In genomic region chr3:88002291-88002976, GRCm38 (mm10) we compare ENCODE assay signal across 9 mouse cellular contexts. TPM values are rescaled to one million over a fixed set of nuclear protein-coding genes. Genes with fewer than 3 reads are reported as not detected.
DNase-seq lines count a peak whose midpoint lies in the region; TF ChIP-seq lines count a peak whose summit lies in the region.
"Had no signal": no experiment of that assay in that cellular context is flagged by ENCODE, and none has a peak within 500 bp of the region (broad histone marks: within the 10 kb centered on the region; RNA-seq: fewer than 3 reads in every experiment).

No protein-coding gene starts in this region.

- no peaks in the 10 kb centered on the region for H3K36me3 ChIP-seq in thymus, adult 2 months (ENCODE audit: control insufficient read depth, insufficient read depth, low read length)

- H3K27me3 ChIP-seq in thymus, adult 2 months (ENCODE audit: control insufficient read depth, insufficient read depth, low read length) = peaks cover 26% of the 10 kb centered on the region

- TF ChIP-seq CTCF in gastrocnemius, adult 2 months (IDR thresholded peaks at IDR 0.05) = no peak
- 0 out of 2 replicates have a peak, but pooled peaks have one; percentile 9 for TF ChIP-seq CTCF in thymus, adult 2 months (IDR thresholded peaks at IDR 0.05; ENCODE audit: borderline replicate concordance, control insufficient read depth, extremely low read depth, insufficient read depth, low read length, poor library complexity)

- H3K4me3 ChIP-seq in gastrocnemius, adult 2 months = no peak overlapping the region
- no peak overlapping the region for H3K4me3 ChIP-seq in thymus, adult 2 months (ENCODE audit: control insufficient read depth, insufficient read depth, low read length)

- 0 out of 2 replicates have a peak, but pooled peaks cover 4% of the 10 kb centered on the region for H3K4me1 ChIP-seq in thymus, adult 2 months (replicated peaks; ENCODE audit: control insufficient read depth, insufficient read depth, low read length)

- H3K27ac ChIP-seq in gastrocnemius, adult 2 months = no peak overlapping the region
- H3K27ac ChIP-seq in thymus, adult 2 months (ENCODE audit: control insufficient read depth, insufficient read depth, low read length) = no peak overlapping the region

- intact Hi-C loops in gastrocnemius, adult 2 months (cut with DNase I) = no loop called here

- peak; percentile 63 for DNase-seq in gastrocnemius, adult 2 months
- no peak for DNase-seq in gastrocnemius, adult 18-20 months (ENCODE audit: low spot score)
- no peak for DNase-seq in thymus, adult 2 months
- no peak for DNase-seq in thymus, adult 18-20 months
- peak; percentile 54 for DNase-seq in lung, postnatal 10 days
- no peak for DNase-seq in Muller cell, postnatal 12 days (ENCODE audit: inconsistent ontology term)
- DNase-seq in gastrocnemius, postnatal 25 days = no peak
- DNase-seq in cerebellum, adult 8-10 months = no peak

- WGBS in thymus, adult 2 months = 9% methylated on average over 17 of the region's 17 CpGs

- TF ChIP-seq POLR2A in thymus, adult 2 months (IDR thresholded peaks at IDR 0.05; ENCODE audit: control insufficient read depth, extremely low read depth, insufficient read depth, low read length, poor library complexity) = no peak

RNA-seq across cellular contexts. Expression of gene Bcan, which starts 2.4 kb away (rescaled TPM):
- total RNA-seq in gastrocnemius, adult 2 months (2021) = not detected
- not detected for total RNA-seq in gastrocnemius, adult 18-20 months (2021)
- polyA plus RNA-seq in thymus, adult 2 months (2012; rRNA removed) = 0.23 and 0.54 TPM in 2 replicates
- total RNA-seq in gastrocnemius, postnatal 25 days (2021) = not detected

RNA-seq across cellular contexts. Expression of gene Hapln2, which starts 24.9 kb away (rescaled TPM):
- total RNA-seq in gastrocnemius, adult 2 months (2021) = not detected
- not detected for total RNA-seq in gastrocnemius, adult 18-20 months (2021)
- polyA plus RNA-seq in thymus, adult 2 months (2012; rRNA removed) = 0.23 and 0.26 TPM in 2 replicates
- not detected for total RNA-seq in gastrocnemius, postnatal 25 days (2021)

RNA-seq across cellular contexts. Expression of gene Nes, which starts 31.6 kb away (rescaled TPM):
- 10 to 100 TPM in 1 of 2 experiments, 1 to 10 TPM in 1; 9.1 to 17.2 TPM for total RNA-seq in gastrocnemius, adult 2 months (2021)
- 10 to 100 TPM; 10.8 to 24.9 TPM for total RNA-seq in gastrocnemius, adult 18-20 months (2021)
- polyA plus RNA-seq in thymus, adult 2 months (2012; rRNA removed) = 1.1 and 1.3 TPM in 2 replicates
- 10 to 100 TPM; 21.0 to 22.0 TPM for total RNA-seq in gastrocnemius, postnatal 25 days (2021)

RNA-seq across cellular contexts. Expression of gene Gpatch4, which starts 40.5 kb away (rescaled TPM):
- 10 to 100 TPM; 17.9 to 19.6 TPM for total RNA-seq in gastrocnemius, adult 2 months (2021)
- 10 to 100 TPM; 20.3 to 20.4 TPM for total RNA-seq in gastrocnemius, adult 18-20 months (2021)
- polyA plus RNA-seq in thymus, adult 2 months (2012; rRNA removed) = 11.3 and 14.7 TPM in 2 replicates
- 10 to 100 TPM; 13.1 to 16.7 TPM for total RNA-seq in gastrocnemius, postnatal 25 days (2021)

RNA-seq across cellular contexts. Expression of gene Crabp2, which starts 54.0 kb away (rescaled TPM):
- under 1 TPM in 1 of 2 experiments, not detected in 1; 0.42 TPM for total RNA-seq in gastrocnemius, adult 2 months (2021)
- under 1 TPM in 1 of 2 experiments, not detected in 1; 0.57 TPM for total RNA-seq in gastrocnemius, adult 18-20 months (2021)
- 1.6 and 2.3 TPM in 2 replicates for polyA plus RNA-seq in thymus, adult 2 months (2012; rRNA removed)
- under 1 TPM in 1 of 2 experiments, not detected in 1; 0.31 TPM for total RNA-seq in gastrocnemius, postnatal 25 days (2021)
- total RNA-seq: gastrocnemius, adult 8-10 months had no signal

Comparison
In these comparisons a context has a peak if more than half of its experiments do, and no peak if none do; other contexts are left out.
1. DNase-seq: peak in gastrocnemius, adult 2 months (single experiment) and lung, postnatal 10 days (single experiment); none in gastrocnemius, adult 18-20 months (single experiment), thymus, adult 2 months (single experiment), thymus, adult 18-20 months (0 of 2), Muller cell, postnatal 12 days (single experiment), gastrocnemius, postnatal 25 days (single experiment) and cerebellum, adult 8-10 months (single experiment).